Mouse (Mus musculus) heart, embryonic 13.5 days (tissue): ENCODE data around the gene Mapk1ip1l. TPM values are rescaled to one million over a fixed set of nuclear protein-coding genes. Genes with fewer than 3 reads are reported as not detected.
"Not testable (repeated sequence)": the region's sequence is repeated elsewhere in the genome, so short reads cannot be mapped to it uniquely, and the experiment has no call there.

Source experiments
- ATAC-seq: fragments of 200-750 bp; cut with Nextera tagmentation; 2 replicates; pipeline ENCODE4 v1.8.0; 2017; ENCODE audit warnings: moderate TSS enrichment; ENCODE audit not compliant: insufficient number of reproducible peaks, low FRiP score, low TSS enrichment; ENCODE audit errors: extremely low read depth
- H3K27ac ChIP-seq: fragments of 300-500 bp; sonication (generic); replicated peaks from 2 replicates; pipeline ENCODE4 v1.5.1; 2015; ENCODE audit warnings: moderate library complexity, mild to moderate bottlenecking, inconsistent platforms
- H3K27me3 ChIP-seq: fragments of 300-500 bp; sonication (generic); replicated peaks from 2 replicates; pipeline ENCODE4 v1.6.1; 2015; ENCODE audit warnings: mild to moderate bottlenecking, inconsistent platforms
- H3K36me3 ChIP-seq: fragments of 300-500 bp; sonication (generic); 2 replicates; pipeline ENCODE4 v1.6.1; 2015; ENCODE audit warnings: mild to moderate bottlenecking, inconsistent platforms
- H3K4me1 ChIP-seq: fragments of 300-500 bp; sonication (generic); 2 replicates; pipeline ENCODE4 v1.6.1; 2015; ENCODE audit warnings: inconsistent platforms
- H3K4me2 ChIP-seq: fragments of 300-500 bp; sonication (generic); 2 replicates; pipeline ENCODE4 v1.6.1; 2015; ENCODE audit warnings: inconsistent platforms, mild to moderate bottlenecking, moderate library complexity
- H3K4me3 ChIP-seq: fragments of 300-500 bp; sonication (generic); 2 replicates; pipeline ENCODE4 v1.5.1; 2015; ENCODE audit warnings: moderate library complexity, mild to moderate bottlenecking, inconsistent platforms
- H3K9ac ChIP-seq: fragments of 300-500 bp; sonication (generic); 2 replicates; pipeline ENCODE4 v1.6.1; 2015; ENCODE audit warnings: inconsistent platforms, mild to moderate bottlenecking, moderate library complexity
- H3K9me3 ChIP-seq: fragments of 300-500 bp; sonication (generic); 2 replicates; pipeline ENCODE4 v1.6.1; 2016; ENCODE audit warnings: inconsistent platforms
- WGBS: fragments of 180-500 bp; shearing (Covaris S2); methylation state at CpG from one replicate; pipeline ENCODE4 v1.1.7; 2015; ENCODE audit warnings: mixed read lengths; 5-methylcytosine and 5-hydroxymethylcytosine counted together
- polyA plus RNA-seq: library from polyadenylated mRNA; unstranded; fragments of >200 nt; fragmentation: Nextera tagmentation; extraction: Ambion mirVana; gene quantifications from 2 replicates; pipeline ENCODE4 v1.2.1, GENCODE M21; 2015

Gene Mapk1ip1l
- polyA plus RNA-seq, 1 experiment from 2014 or later: 43.1 TPM

DNA sequence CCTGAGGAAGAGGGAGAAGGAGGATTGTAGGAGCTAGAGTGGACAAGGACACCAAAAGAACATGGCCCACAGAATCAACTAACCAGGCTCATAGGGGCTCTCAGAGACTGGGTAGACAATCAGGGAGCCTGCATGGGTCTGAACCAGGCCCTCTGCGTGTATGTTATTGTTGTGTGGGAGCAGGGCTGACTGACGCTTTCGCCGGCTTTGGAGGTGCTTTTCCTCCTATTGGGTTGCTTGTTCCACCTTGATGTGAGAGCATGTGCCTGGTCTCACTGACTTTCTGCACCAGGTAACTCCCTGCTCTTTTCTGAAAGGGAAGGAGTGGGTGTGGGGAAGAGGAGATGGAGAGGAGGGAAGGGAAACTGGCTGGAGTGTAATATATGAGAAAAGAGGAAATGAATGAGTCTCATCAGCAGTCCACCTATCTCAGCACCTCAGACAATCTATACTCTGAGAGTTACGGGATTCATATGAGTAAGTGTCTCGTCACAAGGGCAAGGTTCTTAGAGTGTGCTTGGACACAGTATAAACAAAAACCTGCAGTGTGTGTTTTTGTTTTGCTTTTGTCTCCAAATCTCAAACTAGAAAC is 6.8 kb downstream of the Mapk1ip1l start:
- WGBS: 84% methylated on average over 6 of the region's 6 CpGs
- H3K4me1 ChIP-seq: peaks cover 31% of the 10 kb centered on the region
- peaks cover 50% of the 10 kb centered on the region for H3K36me3 ChIP-seq
- no peak overlapping the region for H3K4me2 ChIP-seq
- no peak overlapping the region for H3K9ac ChIP-seq
- no peak overlapping the region for H3K4me3 ChIP-seq
- H3K9me3 ChIP-seq: no peaks in the 10 kb centered on the region
- ATAC-seq: no peak
- H3K27me3 ChIP-seq: no peaks in the 10 kb centered on the region
- H3K27ac ChIP-seq: no peak overlapping the region

DNA sequence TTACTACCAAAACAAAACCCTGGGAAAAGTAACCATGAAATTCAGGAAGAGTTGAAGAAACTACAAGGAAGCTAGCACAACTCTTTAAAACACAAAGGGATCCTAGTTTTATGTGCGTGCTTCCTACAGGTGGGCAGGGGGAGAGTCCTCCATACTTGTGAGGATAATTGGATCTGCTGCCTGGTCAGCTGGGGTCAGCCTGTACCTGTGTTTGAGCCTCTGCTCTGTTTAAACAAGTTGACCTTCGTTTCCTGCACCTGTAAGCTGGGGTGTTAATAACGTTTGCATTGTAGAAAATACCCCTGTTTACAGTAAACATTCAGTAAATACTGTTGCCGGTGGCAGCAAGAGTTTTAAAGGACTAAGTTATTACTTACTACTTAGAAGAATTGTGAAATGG is 7.9 kb downstream of the Mapk1ip1l start:
- no peak overlapping the region for H3K9ac ChIP-seq
- peaks cover 21% of the 10 kb centered on the region for H3K4me1 ChIP-seq
- no peaks in the 10 kb centered on the region for H3K27me3 ChIP-seq
- no peaks in the 10 kb centered on the region for H3K9me3 ChIP-seq
- no peak for ATAC-seq
- H3K4me3 ChIP-seq: no peak overlapping the region
- peaks cover 56% of the 10 kb centered on the region for H3K36me3 ChIP-seq
- no peak overlapping the region for H3K4me2 ChIP-seq
- 81% methylated on average over 4 of the region's 4 CpGs for WGBS
- H3K27ac ChIP-seq: no peak overlapping the region

GRCm38 (mm10) chr14:47307669-47308068 is 9.6 kb downstream of the Mapk1ip1l start:
- peaks cover 16% of the 10 kb centered on the region for H3K4me1 ChIP-seq
- no peak overlapping the region for H3K4me2 ChIP-seq
- peaks cover 61% of the 10 kb centered on the region for H3K36me3 ChIP-seq
- no peak overlapping the region for H3K9ac ChIP-seq
- no peaks in the 10 kb centered on the region for H3K9me3 ChIP-seq
- WGBS: 86% methylated on average over 3 of the region's 3 CpGs
- no peak overlapping the region for H3K4me3 ChIP-seq
- no peaks in the 10 kb centered on the region for H3K27me3 ChIP-seq
- ATAC-seq: no peak
- no peak overlapping the region for H3K27ac ChIP-seq

- peaks cover 64% of the 10 kb centered on the region for H3K36me3 ChIP-seq
- no peak overlapping the region for H3K9ac ChIP-seq
These were observed 11.0 kb downstream of the Mapk1ip1l start for GRCm38 (mm10) chr14:47309061-47309460.

GRCm38 (mm10) chr14:47310342-47311181 is 12.5 kb downstream of the Mapk1ip1l start:
- no peak overlapping the region for H3K9ac ChIP-seq
- 94% methylated on average over 18 of the region's 18 CpGs for WGBS
- H3K36me3 ChIP-seq: peaks cover 72% of the 10 kb centered on the region
- no peak overlapping the region for H3K27ac ChIP-seq
- H3K4me1 ChIP-seq: no peaks in the 10 kb centered on the region
- H3K9me3 ChIP-seq: no peaks in the 10 kb centered on the region
- H3K4me2 ChIP-seq: no peak overlapping the region
- no peaks in the 10 kb centered on the region for H3K27me3 ChIP-seq
- ATAC-seq: no peak
- H3K4me3 ChIP-seq: no peak overlapping the region

More at GRCm38 (mm10) chr14:47309061-47309460, 11.0 kb downstream of the Mapk1ip1l start:
- Histone ChIP-seq H3K4me3 (no peak overlapping the region), H3K4me1 (peaks cover 8% of the 10 kb centered on the region; the same call in 1 of the 2 replicates), H3K9me3 (no peaks in the 10 kb centered on the region), H3K27me3 (no peaks in the 10 kb centered on the region), H3K4me2 (no peak overlapping the region), H3K27ac (no peak overlapping the region)
- no peak for ATAC-seq
- WGBS: 85% methylated on average over 1 of the region's 1 CpGs

GRCm38 (mm10) chr14:47319362-47319761 is 21.3 kb downstream of the Mapk1ip1l start:
- Histone ChIP-seq H3K27me3 (no peaks in the 10 kb centered on the region), H3K4me3 (no peak overlapping the region), H3K4me1 (no peaks in the 10 kb centered on the region), H3K9me3 (no peaks in the 10 kb centered on the region), H3K27ac (no peak overlapping the region), H3K4me2 (no peak overlapping the region), H3K36me3 (peaks cover 72% of the 10 kb centered on the region), H3K9ac (no peak overlapping the region)
- WGBS: 94% methylated on average over 5 of the region's 5 CpGs
- ATAC-seq: no peak

DNA sequence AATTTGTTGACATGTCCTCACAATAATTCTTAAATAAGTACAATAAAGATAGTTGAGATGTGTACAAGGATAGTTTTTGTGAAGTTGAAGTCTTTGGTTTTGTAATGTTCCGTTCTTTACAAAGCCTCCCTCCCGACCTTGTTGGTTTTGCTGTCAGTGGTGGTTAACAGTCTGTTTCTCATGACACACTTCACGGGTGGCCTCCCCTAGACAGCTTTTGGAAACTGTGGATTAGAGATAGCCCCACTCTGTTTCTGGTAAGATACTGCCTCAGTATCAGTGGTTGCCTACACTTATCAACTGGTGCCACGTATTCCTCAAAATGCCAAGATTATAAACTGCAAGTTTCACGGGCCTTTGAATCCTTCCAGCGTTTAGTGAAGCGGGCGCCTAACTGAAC is 23.5 kb downstream of the Mapk1ip1l start:
- peaks cover 61% of the 10 kb centered on the region for H3K36me3 ChIP-seq
- WGBS: 87% methylated on average over 7 of the region's 8 CpGs
- H3K4me1 ChIP-seq, H3K27ac ChIP-seq, H3K9ac ChIP-seq, ATAC-seq, H3K4me3 ChIP-seq, H3K9me3 ChIP-seq, H3K4me2 ChIP-seq, H3K27me3 ChIP-seq: not testable (repeated sequence)

DNA sequence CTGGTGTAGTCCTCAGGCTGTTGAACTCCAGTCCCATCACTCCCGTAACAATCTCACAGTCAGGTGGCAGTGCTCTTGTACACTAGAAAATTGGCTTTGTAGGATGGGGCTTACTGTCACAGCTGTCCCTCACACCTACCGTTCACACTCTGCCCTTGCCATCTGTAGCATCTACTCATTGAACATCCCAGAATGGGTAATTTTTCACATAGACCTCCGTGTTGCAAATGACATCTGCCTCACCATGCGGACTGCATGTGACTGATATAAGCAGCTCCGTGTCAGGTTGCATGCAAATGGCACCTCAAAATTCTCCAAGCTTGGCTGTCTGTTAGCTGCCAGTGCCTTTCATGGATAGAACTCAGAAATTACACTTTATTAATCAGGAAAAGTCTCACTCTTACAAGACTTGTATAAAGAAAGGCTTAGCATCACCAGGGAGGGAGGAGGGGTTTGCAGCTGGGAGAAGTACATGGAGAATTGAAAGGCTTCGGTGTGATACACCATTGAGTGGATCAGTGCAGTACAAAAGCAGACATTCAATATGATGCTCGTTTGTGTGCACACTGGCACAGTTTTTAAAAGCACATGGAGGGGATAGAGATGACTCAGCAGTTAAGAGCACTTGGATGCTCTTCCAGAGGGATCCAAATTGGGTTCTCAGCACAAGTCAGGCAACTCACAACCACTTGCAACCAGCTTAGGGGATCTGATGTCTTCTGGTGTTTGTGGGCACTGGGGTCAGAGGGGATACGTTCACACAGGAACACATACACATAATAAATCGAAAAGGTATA is 28.1 kb downstream of the Mapk1ip1l start:
- Histone ChIP-seq H3K4me1 (no peaks in the 10 kb centered on the region), H3K27ac (no peak overlapping the region), H3K4me3 (no peak overlapping the region), H3K36me3 (peaks cover 28% of the 10 kb centered on the region), H3K9ac (no peak overlapping the region), H3K27me3 (no peaks in the 10 kb centered on the region), H3K4me2 (no peak overlapping the region), H3K9me3 (no peaks in the 10 kb centered on the region)
- no peak for ATAC-seq
- 86% methylated on average over 9 of the region's 9 CpGs for WGBS

GRCm38 (mm10) chr14:47327347-47327746 is 29.3 kb downstream of the Mapk1ip1l start:
- Histone ChIP-seq H3K36me3 (peaks cover 25% of the 10 kb centered on the region), H3K9ac (no peak overlapping the region), H3K9me3 (no peaks in the 10 kb centered on the region), H3K27ac (no peak overlapping the region), H3K4me2 (no peak overlapping the region), H3K4me3 (no peak overlapping the region), H3K27me3 (no peaks in the 10 kb centered on the region), H3K4me1 (no peaks in the 10 kb centered on the region)
- 87% methylated on average over 5 of the region's 5 CpGs for WGBS
- ATAC-seq: no peak

GRCm38 (mm10) chr14:47331920-47332319 is 33.9 kb downstream of the Mapk1ip1l start:
- no peaks in the 10 kb centered on the region for H3K4me1 ChIP-seq
- H3K9ac ChIP-seq: no peak overlapping the region
- no peak for ATAC-seq
- no peaks in the 10 kb centered on the region for H3K27me3 ChIP-seq
- no peaks in the 10 kb centered on the region for H3K36me3 ChIP-seq
- 67% methylated on average over 5 of the region's 5 CpGs for WGBS
- H3K4me2 ChIP-seq: no peak overlapping the region
- H3K27ac ChIP-seq: no peak overlapping the region
- H3K4me3 ChIP-seq: no peak overlapping the region
- no peaks in the 10 kb centered on the region for H3K9me3 ChIP-seq

DNA sequence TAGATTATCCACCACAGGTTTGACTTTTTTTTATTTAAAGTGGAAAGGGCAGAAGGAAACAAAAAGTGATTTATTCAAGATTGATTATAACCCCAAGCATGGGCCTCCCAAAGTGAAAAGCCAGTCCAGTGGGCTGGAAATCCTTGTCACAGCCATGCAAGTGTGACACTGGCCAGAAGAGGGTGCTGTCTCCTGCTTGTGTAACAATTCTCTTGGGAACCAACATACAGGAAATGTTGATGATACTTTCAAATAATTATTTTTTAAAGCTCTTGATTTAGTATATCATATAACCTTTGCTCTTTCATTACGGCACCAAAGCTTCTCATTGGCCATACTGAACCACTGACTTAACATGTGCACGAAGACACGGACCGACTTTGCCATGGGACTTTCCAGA is 36.8 kb downstream of the Mapk1ip1l start:
- ATAC-seq: no peak
- 76% methylated on average over 4 of the region's 4 CpGs for WGBS
- Histone ChIP-seq H3K27ac (no peak overlapping the region), H3K4me1 (no peaks in the 10 kb centered on the region), H3K27me3 (no peaks in the 10 kb centered on the region), H3K9ac (no peak overlapping the region), H3K4me3 (no peak overlapping the region), H3K4me2 (no peak overlapping the region), H3K9me3 (no peaks in the 10 kb centered on the region), H3K36me3 (no peaks in the 10 kb centered on the region)
